In the genomic region with DNA sequence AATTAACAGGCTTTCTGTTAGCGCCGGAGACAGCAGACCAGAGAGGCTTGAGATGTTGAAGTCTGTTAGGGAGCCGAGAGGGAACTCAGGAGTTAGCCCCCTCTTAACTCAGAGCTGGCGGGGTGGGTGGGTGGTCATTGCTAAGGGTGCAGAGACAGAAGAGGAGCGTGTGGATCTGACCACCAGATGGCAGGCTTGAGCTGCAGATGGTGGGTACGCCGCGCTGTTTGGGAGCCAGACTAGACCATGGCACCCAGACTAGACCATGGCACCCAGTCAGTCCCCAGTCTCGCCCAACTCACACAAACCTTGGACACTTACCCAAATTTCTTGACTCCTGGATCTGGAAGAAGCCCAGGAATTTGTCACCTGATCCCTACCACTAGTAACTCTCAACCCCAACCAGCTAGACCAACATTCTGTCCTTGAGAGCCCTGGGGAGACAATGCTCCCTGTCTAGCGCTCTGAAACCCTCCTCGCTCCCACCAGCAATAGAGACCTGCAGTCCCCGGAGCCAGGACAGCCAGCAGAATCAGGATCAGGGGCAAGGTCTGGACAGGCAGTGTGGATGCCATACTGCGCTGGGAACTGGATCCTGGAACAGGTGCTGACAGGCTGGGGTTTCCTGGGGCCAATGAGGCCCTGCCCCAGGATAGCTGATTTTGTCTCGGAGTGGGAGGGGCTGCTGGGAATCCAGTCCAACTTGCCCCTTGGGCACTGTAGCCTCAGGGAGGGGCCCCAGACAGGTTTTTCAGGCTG, we compare ENCODE assay signal across 8 mouse cellular contexts. TPM values are rescaled to one million over a fixed set of nuclear protein-coding genes. Genes with fewer than 3 reads are reported as not detected.
DNase-seq lines count a peak whose midpoint lies in the region; ATAC-seq lines count a peak whose summit lies in the region.

No protein-coding gene starts in this region.

- peak; percentile 85 for DNase-seq in R1 (ENCODE audit: low read depth, low spot score)
- DNase-seq in cerebellum, postnatal 25 days = peak; percentile 91 to 94
- peak; percentile 88 for DNase-seq in gastrocnemius, adult 18-20 months (ENCODE audit: low spot score)
- DNase-seq in layer of hippocampus, postnatal 25 days (ENCODE audit: extremely low spot score in 1 of 2, low spot score in 1 of 2) = peak; percentile 85 to 98
- peak; percentile 84 for DNase-seq in lung, postnatal 25 days (ENCODE audit: low spot score)
- DNase-seq in retina, embryonic 14.5 days (ENCODE audit: low spot score) = peak; percentile 93
- peak; percentile 79 to 83 for DNase-seq in thymus, postnatal 36 days

- 11% methylated on average over 14 of the region's 14 CpGs for WGBS in hindbrain, embryonic 15.5 days

- no peak overlapping the region for H3K4me3 ChIP-seq in hindbrain, embryonic 15.5 days

- ATAC-seq in hindbrain, embryonic 15.5 days (ENCODE audit: low FRiP score, low read depth) = peak; percentile 75

- H3K27me3 ChIP-seq in hindbrain, embryonic 15.5 days = no peaks in the 10 kb centered on the region; the same call in 1 of the 2 replicates

- H3K4me1 ChIP-seq in hindbrain, embryonic 15.5 days (replicated peaks) = peaks cover 40% of the 10 kb centered on the region

- H3K9me3 ChIP-seq in hindbrain, embryonic 15.5 days = no peaks in the 10 kb centered on the region

- no peak overlapping the region for H3K9ac ChIP-seq in hindbrain, embryonic 15.5 days

- H3K27ac ChIP-seq in hindbrain, embryonic 15.5 days (replicated peaks) = no peak overlapping the region

- no peak overlapping the region for H3K4me2 ChIP-seq in hindbrain, embryonic 15.5 days

- H3K36me3 ChIP-seq in hindbrain, embryonic 15.5 days = no peaks in the 10 kb centered on the region

RNA-seq across cellular contexts. Expression of gene Upk2, which starts 0.5 kb away (rescaled TPM):
- under 1 TPM; 0.43 to 0.83 TPM for total RNA-seq in gastrocnemius, adult 18-20 months (2021)
- not detected in 2 replicates for polyA plus RNA-seq in hindbrain, embryonic 15.5 days (2015; fragmentation: Nextera tagmentation; extraction: Ambion mirVana)
- not detected for total RNA-seq in layer of hippocampus, postnatal 25 days (2021)

RNA-seq across cellular contexts. Expression of gene Foxr1, which starts 13.4 kb away (rescaled TPM):
- not detected for total RNA-seq in gastrocnemius, adult 18-20 months (2021)
- not detected in 2 replicates for polyA plus RNA-seq in hindbrain, embryonic 15.5 days (2015; fragmentation: Nextera tagmentation; extraction: Ambion mirVana)
- not detected for total RNA-seq in layer of hippocampus, postnatal 25 days (2021)

RNA-seq across cellular contexts. Expression of gene Bcl9l, which starts 28.3 kb away (rescaled TPM):
- 10 to 100 TPM; 36.0 to 36.6 TPM for total RNA-seq in gastrocnemius, adult 18-20 months (2021)
- polyA plus RNA-seq in hindbrain, embryonic 15.5 days (2015; fragmentation: Nextera tagmentation; extraction: Ambion mirVana) = 10.7 and 11.9 TPM in 2 replicates
- 10 to 100 TPM; 59.2 to 78.1 TPM for total RNA-seq in layer of hippocampus, postnatal 25 days (2021)

RNA-seq across cellular contexts. Expression of gene Ccdc84, which starts 35.9 kb away (rescaled TPM):
- 1 to 10 TPM; 3.5 to 4.1 TPM for total RNA-seq in gastrocnemius, adult 18-20 months (2021)
- 32.0 and 34.9 TPM in 2 replicates for polyA plus RNA-seq in hindbrain, embryonic 15.5 days (2015; fragmentation: Nextera tagmentation; extraction: Ambion mirVana)
- total RNA-seq in layer of hippocampus, postnatal 25 days (2021) = 10 to 100 TPM; 16.8 to 24.1 TPM

RNA-seq across cellular contexts. Expression of gene Trappc4, which starts 46.9 kb away (rescaled TPM):
- 10 to 100 TPM; 16.9 to 20.4 TPM for total RNA-seq in gastrocnemius, adult 18-20 months (2021)
- polyA plus RNA-seq in hindbrain, embryonic 15.5 days (2015; fragmentation: Nextera tagmentation; extraction: Ambion mirVana) = 287 and 295 TPM in 2 replicates
- 10 to 100 TPM; 65.1 to 76.5 TPM for total RNA-seq in layer of hippocampus, postnatal 25 days (2021)
